Mouse (Mus musculus): ENCODE results near the gene Smco2. TPM values are rescaled to one million over a fixed set of nuclear protein-coding genes. Genes with fewer than 3 reads are reported as not detected.

The Smco2 gene
- not detected in 2 replicates for polyA plus RNA-seq (2015; fragmentation: Nextera tagmentation; extraction: Ambion mirVana)

DNA sequence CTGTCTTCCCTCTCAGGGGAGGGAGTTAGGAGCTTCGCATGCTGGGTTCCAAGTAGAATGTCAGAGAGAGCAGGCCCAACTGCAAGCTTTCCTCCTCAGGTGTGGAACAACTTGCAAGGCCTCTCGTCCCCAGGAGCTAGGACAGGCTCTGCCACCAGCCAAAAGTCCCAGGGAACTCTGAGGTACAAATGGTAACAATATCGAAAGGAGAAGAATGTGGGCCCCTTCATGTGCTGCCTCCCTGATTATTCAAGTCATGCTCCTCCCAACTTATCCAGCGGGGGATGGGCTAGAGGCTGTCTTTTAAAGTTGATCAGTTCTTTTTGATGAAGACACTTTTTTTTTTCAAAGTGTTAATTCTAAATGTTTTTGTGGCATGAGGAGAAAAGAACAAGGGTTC lies at the start of gene Smco2:
TSS of gene Smco2 (plus strand) at position 55 of the 400 bp plus-strand sequence.
- no peak within 1 kb of the TSS for H3K27ac ChIP-seq (replicated peaks)
- no peak within 1 kb of the TSS for H3K9ac ChIP-seq
- H3K9me3 ChIP-seq: no peaks in the 10 kb centered on the region
- no peaks in the 10 kb centered on the region for H3K27me3 ChIP-seq
- H3K4me3 ChIP-seq: no peak within 1 kb of the TSS
- ATAC-seq (ENCODE audit: low read depth): no peak
- no peaks in the 10 kb centered on the region for H3K4me1 ChIP-seq (replicated peaks)
- 73% methylated on average over 4 of the region's 4 CpGs for WGBS
- no peaks in the 10 kb centered on the region for H3K36me3 ChIP-seq
- no peak within 1 kb of the TSS for H3K4me2 ChIP-seq

DNA sequence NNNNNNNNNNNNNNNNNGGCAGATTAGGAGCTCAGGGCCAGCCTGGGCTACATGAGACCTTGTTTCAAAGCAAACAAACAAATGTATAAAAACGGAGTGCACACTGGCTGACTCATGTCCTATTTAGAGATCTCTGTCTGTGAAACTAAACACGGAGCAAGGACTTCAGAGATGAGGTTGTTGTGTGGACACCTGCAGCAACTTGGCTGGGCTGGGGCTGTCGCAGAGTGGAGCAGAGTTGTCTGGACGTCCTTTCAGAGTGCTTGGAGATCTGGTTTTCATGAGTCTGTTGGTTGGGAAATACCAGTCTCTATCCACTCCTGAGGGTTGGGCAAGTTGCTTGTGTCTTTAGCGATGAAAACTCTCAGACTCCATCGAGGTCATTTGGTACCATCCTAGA lies 39.9 kb upstream of the Smco2 start:
- WGBS: 90% methylated on average over 6 of the region's 6 CpGs
- Histone ChIP-seq H3K36me3 (0 out of 2 replicates have a peak, but pooled peaks cover 10% of the 10 kb centered on the region), H3K4me2 (no peak overlapping the region), H3K27ac (replicated peaks) (no peak overlapping the region), H3K4me3 (no peak overlapping the region), H3K9ac (no peak overlapping the region), H3K27me3 (no peaks in the 10 kb centered on the region), H3K4me1 (replicated peaks) (no peaks in the 10 kb centered on the region), H3K9me3 (no peaks in the 10 kb centered on the region)
- ATAC-seq (ENCODE audit: low read depth): no peak

DNA sequence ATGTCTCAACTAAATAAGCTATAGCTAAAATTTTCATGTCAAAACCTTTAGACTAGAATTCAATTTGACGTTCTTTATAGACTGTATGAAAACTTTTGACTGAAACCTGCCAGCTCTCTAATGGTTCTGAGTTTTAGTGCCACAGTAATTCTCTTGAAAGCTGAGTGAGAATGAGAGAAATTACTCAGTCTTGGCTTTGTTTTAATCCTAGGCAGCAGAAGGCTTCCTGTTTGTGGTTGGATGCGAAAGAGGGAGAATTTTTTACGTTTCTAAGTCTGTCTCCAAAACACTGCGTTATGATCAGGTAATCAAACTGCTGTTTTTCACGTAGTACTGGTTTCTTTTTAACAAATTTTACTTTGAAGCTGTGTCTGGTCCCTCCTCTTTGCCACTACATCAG lies 36.9 kb upstream of the Smco2 start:
- Histone ChIP-seq H3K9ac (no peak overlapping the region), H3K27ac (replicated peaks) (no peak overlapping the region), H3K4me3 (no peak overlapping the region), H3K9me3 (no peaks in the 10 kb centered on the region), H3K4me1 (replicated peaks) (no peaks in the 10 kb centered on the region), H3K36me3 (0 out of 2 replicates have a peak, but pooled peaks cover 10% of the 10 kb centered on the region), H3K27me3 (no peaks in the 10 kb centered on the region), H3K4me2 (no peak overlapping the region)
- 89% methylated on average over 5 of the region's 5 CpGs for WGBS
- ATAC-seq (ENCODE audit: low read depth): no peak

DNA sequence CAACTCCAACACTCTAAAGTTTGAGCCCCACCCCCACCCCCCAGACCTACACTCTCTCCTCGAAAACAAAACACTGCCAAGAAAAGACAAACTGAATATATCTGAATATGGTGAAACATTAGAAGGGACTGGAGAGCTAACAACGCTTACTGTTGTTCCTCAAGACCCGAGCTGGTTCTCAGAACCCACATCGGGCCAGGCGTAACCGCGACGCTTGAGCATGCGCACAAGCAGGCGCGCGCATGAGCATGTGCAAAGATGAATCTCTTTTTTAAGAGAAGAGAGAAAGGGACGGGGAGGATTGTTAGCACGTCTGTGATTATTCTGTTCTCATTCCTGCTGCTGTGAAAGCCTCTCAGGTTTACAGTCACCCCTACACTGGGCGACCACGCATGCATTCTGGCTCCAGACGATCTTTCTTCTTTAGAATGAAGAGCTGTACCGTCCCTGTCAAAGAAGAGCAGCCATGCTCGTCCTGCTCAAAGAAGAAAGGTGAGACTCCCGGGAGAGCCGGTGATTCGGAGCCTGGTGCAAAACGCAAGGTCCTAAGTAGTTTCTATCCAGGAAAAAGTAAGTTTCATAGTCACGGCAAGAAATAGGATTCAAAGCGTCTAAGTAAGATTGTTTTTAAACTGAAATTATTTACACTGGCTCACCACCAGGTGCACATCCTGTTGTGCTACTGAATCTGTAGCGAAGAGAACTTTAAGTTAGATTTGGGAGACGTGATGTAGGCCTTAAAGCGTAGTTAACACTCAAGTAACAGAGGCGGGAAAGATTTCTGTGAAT lies 29.5 kb upstream of the Smco2 start:
- Histone ChIP-seq H3K4me3 (no peak overlapping the region), H3K4me2 (no peak overlapping the region), H3K9me3 (no peaks in the 10 kb centered on the region), H3K27me3 (no peaks in the 10 kb centered on the region), H3K9ac (no peak overlapping the region), H3K4me1 (replicated peaks) (no peaks in the 10 kb centered on the region), H3K36me3 (no peaks in the 10 kb centered on the region), H3K27ac (replicated peaks) (no peak overlapping the region)
- WGBS: 88% methylated on average over 29 of the region's 29 CpGs
- ATAC-seq (ENCODE audit: low read depth): no peak

DNA sequence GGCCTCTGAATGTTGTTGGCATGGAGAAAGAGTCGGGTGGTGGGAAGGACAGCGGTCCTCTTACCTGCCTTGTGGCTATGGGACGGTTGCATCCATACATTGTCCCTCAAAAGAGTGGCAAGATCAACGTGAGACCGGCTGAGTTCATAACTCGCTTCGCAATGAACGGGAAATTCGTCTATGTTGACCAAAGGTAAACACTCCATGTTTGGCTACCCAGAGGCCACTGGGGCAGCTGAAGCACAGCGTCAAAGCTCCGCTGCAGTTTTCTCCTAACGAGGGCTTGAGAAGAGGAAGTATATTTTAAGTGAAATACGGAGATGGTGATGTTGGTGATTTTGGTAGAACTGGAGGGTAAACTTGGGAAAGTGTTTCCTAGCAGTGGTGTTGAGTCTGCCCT lies 27.9 kb upstream of the Smco2 start:
- H3K27ac ChIP-seq (replicated peaks): no peak overlapping the region
- no peak overlapping the region for H3K4me2 ChIP-seq
- H3K36me3 ChIP-seq: no peaks in the 10 kb centered on the region
- ATAC-seq (ENCODE audit: low read depth): no peak
- H3K9me3 ChIP-seq: no peaks in the 10 kb centered on the region
- no peak overlapping the region for H3K9ac ChIP-seq
- H3K4me1 ChIP-seq (replicated peaks): no peaks in the 10 kb centered on the region
- no peak overlapping the region for H3K4me3 ChIP-seq
- WGBS: 92% methylated on average over 13 of the region's 13 CpGs
- no peaks in the 10 kb centered on the region for H3K27me3 ChIP-seq

DNA sequence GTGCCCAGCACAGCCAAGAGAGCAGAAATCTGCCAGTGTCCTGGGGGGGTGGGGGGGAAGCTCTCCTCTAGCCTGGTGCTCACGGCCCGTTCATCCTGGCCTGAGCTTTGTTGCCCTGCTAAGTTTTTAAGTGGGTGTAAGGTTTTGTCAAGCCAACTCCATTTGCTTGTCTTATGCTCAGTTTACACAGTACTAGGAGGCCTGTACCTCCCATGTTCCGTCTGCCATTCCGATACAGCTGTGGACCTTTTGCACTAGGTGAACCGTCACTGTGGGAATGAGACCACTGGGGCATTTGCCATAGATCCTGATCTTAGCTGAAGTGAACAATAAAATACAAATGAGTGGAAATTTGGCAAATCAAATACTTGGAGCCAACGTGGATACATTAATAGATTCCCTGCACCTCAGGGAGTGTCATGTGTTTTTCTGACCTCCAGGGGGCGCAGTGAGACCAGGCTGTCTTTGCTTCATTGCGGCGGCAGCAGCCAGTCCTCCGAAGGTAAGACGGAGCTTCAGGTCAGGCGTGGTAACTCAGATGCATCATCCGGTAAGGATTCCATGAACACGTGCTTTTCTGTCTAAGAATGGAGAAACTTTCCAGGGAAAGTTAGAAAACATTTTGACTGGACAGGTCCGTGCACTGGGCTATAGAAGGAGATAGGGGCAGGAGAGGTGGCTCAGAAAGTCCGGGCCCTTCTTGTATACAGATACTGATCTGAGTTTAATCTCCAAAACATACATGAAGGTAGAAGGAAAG lies 25.0 kb upstream of the Smco2 start:
- peak; percentile 47; the same call in 1 of the 2 replicates for ATAC-seq (ENCODE audit: low read depth)
- Histone ChIP-seq H3K9ac (no peak overlapping the region), H3K27ac (replicated peaks) (no peak overlapping the region), H3K4me1 (replicated peaks) (no peaks in the 10 kb centered on the region), H3K9me3 (no peaks in the 10 kb centered on the region), H3K4me3 (no peak overlapping the region), H3K36me3 (no peaks in the 10 kb centered on the region), H3K4me2 (no peak overlapping the region), H3K27me3 (no peaks in the 10 kb centered on the region)
- 41% methylated on average over 16 of the region's 16 CpGs for WGBS

DNA sequence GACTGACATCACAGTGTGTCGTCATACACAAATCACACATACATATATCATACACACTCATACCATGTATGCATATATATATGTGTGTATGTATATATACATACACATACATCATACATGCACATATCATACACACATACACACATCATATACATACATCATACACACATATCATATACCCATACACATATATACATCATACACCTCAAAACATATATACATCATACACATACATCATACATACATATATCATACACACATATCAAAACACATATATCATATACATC lies 24.5 kb upstream of the Smco2 start:
- Histone ChIP-seq H3K9me3 (no peaks in the 10 kb centered on the region), H3K27ac (replicated peaks) (no peak overlapping the region), H3K36me3 (no peaks in the 10 kb centered on the region), H3K27me3 (no peaks in the 10 kb centered on the region), H3K9ac (no peak overlapping the region), H3K4me1 (replicated peaks) (no peaks in the 10 kb centered on the region), H3K4me2 (no peak overlapping the region), H3K4me3 (no peak overlapping the region)
- 80% methylated on average over 1 of the region's 1 CpGs for WGBS
- ATAC-seq (ENCODE audit: low read depth): no peak

DNA sequence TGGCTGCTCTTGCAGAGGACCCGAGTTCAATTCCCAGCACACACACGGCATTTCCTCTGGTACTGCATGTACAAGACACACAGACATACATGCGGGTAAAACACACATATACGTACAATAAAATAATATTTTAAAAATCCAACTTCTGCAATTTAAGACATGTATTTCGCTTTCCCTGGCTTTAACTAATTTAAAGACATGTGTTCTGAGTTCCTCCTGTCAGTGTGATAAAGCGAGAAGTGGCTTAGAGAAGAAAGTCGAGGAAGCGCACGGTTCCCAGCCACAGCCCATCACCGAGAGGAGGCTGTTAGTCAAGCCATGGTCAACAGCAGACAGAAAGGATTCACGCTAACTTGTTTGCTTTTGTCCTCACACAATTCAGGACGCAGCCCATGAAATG lies 18.6 kb upstream of the Smco2 start:
- H3K27me3 ChIP-seq: no peaks in the 10 kb centered on the region
- WGBS: 70% methylated on average over 12 of the region's 12 CpGs
- H3K4me2 ChIP-seq: no peak overlapping the region
- H3K4me1 ChIP-seq (replicated peaks): no peaks in the 10 kb centered on the region; the same call in 1 of the 2 replicates
- no peak overlapping the region for H3K9ac ChIP-seq
- ATAC-seq (ENCODE audit: low read depth): no peak
- H3K27ac ChIP-seq (replicated peaks): no peak overlapping the region
- H3K9me3 ChIP-seq: no peaks in the 10 kb centered on the region
- no peak overlapping the region for H3K4me3 ChIP-seq
- no peaks in the 10 kb centered on the region for H3K36me3 ChIP-seq

DNA sequence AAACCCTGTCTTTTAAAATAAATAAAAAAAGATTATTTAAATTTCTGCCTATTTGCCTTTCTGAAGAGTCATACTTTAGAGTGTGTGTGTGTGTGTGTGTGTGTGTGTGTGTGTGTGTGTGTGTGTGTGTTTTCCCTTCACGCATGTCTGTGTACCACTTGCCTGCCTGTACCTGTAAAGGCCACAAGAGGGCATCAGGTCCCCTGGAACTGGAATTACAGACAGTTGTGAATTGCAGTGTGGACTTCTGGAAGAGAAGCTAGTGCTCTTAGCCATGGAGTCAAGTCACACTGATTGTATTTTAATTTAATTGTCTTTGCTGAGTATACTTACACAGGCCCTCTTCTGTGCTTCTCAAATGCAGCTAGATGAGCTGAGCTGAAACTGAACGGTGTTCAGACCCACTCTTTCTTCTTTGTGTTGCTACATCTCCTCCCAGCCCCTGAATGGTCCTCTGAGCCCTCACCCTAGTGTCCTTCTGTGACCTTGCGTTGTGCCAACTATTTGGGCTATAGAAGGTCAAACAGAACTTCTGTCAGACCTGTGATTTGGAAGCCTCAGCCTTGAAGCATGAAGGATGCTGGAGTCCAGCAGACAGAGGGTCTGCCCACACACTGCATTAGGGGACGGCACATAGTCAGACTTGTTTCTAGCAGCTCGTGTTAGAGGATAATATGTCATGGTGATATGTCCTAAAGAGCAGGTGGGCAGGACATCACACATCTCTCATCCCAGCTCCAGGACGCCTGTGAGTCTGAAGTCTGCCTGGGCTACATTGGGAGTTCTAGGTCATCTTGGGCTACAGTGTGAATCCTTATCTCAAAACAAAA lies 16.2 kb upstream of the Smco2 start:
- Histone ChIP-seq H3K4me1 (replicated peaks) (no peaks in the 10 kb centered on the region; the same call in 1 of the 2 replicates), H3K9ac (no peak overlapping the region), H3K4me2 (no peak overlapping the region), H3K27me3 (no peaks in the 10 kb centered on the region), H3K27ac (replicated peaks) (no peak overlapping the region), H3K36me3 (no peaks in the 10 kb centered on the region), H3K9me3 (no peaks in the 10 kb centered on the region), H3K4me3 (no peak overlapping the region)
- WGBS: 72% methylated on average over 6 of the region's 6 CpGs
- peak; percentile 75; the same call in 1 of the 2 replicates for ATAC-seq (ENCODE audit: low read depth)

DNA sequence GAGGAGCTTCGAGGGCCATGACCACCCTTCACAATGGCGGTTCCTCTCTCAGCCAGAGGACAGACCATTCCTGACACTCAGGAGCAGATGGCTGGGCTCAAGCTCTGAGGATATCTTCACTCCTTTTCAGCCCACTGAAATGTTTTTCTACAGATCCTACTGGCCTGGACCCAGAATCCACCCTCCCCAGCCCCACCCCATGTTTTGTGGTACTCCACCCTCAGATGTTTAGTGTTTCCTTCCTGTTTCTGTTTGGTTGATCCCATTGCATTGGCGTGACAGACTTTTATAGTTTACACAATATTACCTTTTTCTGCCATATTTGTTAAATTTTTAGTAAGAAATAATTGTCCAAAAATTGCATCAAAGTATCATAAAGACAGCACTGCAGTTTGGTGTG lies 15.6 kb upstream of the Smco2 start:
- 85% methylated on average over 3 of the region's 3 CpGs for WGBS
- Histone ChIP-seq H3K4me2 (no peak overlapping the region), H3K27me3 (no peaks in the 10 kb centered on the region), H3K4me1 (replicated peaks) (no peaks in the 10 kb centered on the region; the same call in 1 of the 2 replicates), H3K36me3 (no peaks in the 10 kb centered on the region), H3K4me3 (no peak overlapping the region), H3K27ac (replicated peaks) (no peak overlapping the region), H3K9ac (no peak overlapping the region), H3K9me3 (no peaks in the 10 kb centered on the region)
- no peak for ATAC-seq (ENCODE audit: low read depth)

DNA sequence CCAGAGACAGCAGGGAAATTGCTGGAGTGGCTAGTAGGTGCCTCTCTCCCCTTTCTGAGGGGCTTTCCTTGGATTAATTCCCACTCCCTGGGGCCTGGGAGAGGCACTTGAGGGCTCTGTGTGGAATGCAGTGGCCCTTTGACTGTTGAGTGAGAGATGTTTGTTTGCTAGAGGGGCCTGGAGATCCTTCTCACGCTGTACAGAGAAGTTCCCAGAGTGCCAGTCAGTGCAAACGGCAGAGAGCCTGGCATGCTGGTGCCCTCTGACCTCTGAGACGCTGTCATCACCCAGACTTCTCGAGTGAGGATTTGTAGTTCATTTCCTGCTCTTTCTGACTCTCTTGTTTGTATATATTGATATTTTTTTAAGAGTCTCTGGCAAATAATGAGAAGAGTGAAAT lies 14.1 kb upstream of the Smco2 start:
- Histone ChIP-seq H3K36me3 (no peaks in the 10 kb centered on the region), H3K27ac (replicated peaks) (no peak overlapping the region), H3K4me2 (no peak overlapping the region), H3K27me3 (no peaks in the 10 kb centered on the region), H3K4me3 (no peak overlapping the region), H3K4me1 (replicated peaks) (no peaks in the 10 kb centered on the region; the same call in 1 of the 2 replicates), H3K9ac (no peak overlapping the region), H3K9me3 (no peaks in the 10 kb centered on the region)
- 49% methylated on average over 4 of the region's 4 CpGs for WGBS
- ATAC-seq (ENCODE audit: low read depth): no peak

DNA sequence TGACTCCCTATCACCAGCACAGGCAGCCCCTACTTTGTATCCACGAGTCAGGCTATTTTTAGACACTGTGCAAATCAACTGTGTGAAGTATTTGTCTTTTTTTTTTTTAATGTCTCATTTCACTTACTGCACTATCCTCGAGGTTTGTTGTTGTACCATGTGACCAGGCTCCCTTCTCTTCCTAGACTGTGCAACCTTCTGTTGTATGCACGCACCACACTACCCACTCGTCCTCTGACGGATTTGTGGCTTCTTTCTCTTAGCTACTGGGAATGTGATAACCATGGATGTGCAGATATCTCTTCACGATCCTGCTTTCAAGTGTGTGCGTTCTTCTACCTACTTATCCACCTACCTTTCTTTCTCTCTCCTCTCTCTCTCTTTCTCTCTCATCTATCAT lies 12.6 kb upstream of the Smco2 start:
- no peak overlapping the region for H3K9ac ChIP-seq
- no peaks in the 10 kb centered on the region for H3K9me3 ChIP-seq
- 77% methylated on average over 7 of the region's 7 CpGs for WGBS
- H3K4me3 ChIP-seq: no peak overlapping the region
- ATAC-seq (ENCODE audit: low read depth): no peak
- no peaks in the 10 kb centered on the region for H3K36me3 ChIP-seq
- no peak overlapping the region for H3K4me2 ChIP-seq
- no peaks in the 10 kb centered on the region for H3K27me3 ChIP-seq
- H3K27ac ChIP-seq (replicated peaks): no peak overlapping the region
- H3K4me1 ChIP-seq (replicated peaks): no peaks in the 10 kb centered on the region; the same call in 1 of the 2 replicates
